Mouse (Mus musculus) thymus, adult 2 months (tissue): ENCODE data around the gene Shroom1.

Experiments used
- CTCF ChIP-seq: fragments of 200-500 bp; IDR thresholded peaks from 2 replicates; pipeline ENCODE4 v1.5.1; 2012; ENCODE audit warnings: mild to moderate bottlenecking, control low read depth, low read length, moderate library complexity, borderline replicate concordance; ENCODE audit not compliant: control insufficient read depth, poor library complexity, insufficient read depth; ENCODE audit errors: extremely low read depth
- POLR2A ChIP-seq: fragments of 200-500 bp; IDR thresholded peaks from 2 replicates; pipeline ENCODE4 v1.6.1; 2012; ENCODE audit warnings: mild to moderate bottlenecking, low read length, control low read depth, moderate library complexity; ENCODE audit not compliant: control insufficient read depth, poor library complexity, insufficient read depth; ENCODE audit errors: extremely low read depth

- TF ChIP-seq POLR2A (no peak), CTCF (no peak)
These were observed 53.3 kb downstream of the Shroom1 start for GRCm38 (mm10) chr11:53510351-53510750.
